Mouse (Mus musculus) kidney, adult 2 months (tissue): ENCODE measurements around the gene Actr3.

Experiments used
- CTCF ChIP-seq: fragments of 200-500 bp; conservative IDR thresholded peaks from 2 replicates; pipeline ENCODE4 v1.5.1; 2011; ENCODE audit warnings: low read depth, mild to moderate bottlenecking, control low read depth, low read length, moderate library complexity, mixed read lengths; ENCODE audit not compliant: insufficient read depth, insufficient read length
- POLR2A ChIP-seq: fragments of 200-500 bp; IDR thresholded peaks from one replicate; pipeline ENCODE4 v1.6.1; 2011; ENCODE audit warnings: low read depth, low read length, control low read depth

DNA sequence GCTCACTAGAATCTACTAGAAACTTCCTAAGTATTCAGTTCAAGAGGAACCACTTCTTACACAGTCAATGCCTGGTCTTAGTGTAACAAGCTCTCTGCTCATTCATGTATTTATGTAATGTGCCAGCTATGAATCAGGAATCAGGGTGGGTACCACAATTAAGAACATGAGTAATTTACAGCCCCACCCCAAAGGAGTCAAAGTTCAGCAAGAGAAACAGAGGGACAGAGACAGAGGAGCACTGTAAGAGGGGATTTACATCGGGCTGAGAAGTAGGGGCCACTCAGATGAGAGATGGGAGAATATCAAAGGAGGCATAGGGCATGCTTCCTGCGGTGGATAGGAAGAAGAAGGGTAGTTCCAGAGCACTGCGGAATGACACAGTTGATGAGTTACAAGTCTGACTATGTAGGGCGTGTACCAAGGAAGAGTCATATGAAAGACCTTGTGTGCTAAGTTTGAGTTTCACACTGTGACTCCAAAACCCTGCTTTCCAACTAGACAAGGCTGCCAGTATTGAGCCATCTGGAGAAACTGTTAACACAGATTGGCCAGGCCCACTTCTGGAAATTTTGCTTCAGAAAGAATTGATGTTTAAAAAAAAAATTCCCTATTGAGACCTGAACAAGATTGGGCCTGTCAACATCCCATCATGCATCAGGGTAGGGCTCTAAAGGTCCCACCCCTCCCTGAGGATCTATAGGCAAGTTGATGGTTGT lies 14.9 kb upstream of the Actr3 start:
- TF ChIP-seq POLR2A (no peak), CTCF (no peak)
